Mouse (Mus musculus): ENCODE results near the gene Brd7.

DNA sequence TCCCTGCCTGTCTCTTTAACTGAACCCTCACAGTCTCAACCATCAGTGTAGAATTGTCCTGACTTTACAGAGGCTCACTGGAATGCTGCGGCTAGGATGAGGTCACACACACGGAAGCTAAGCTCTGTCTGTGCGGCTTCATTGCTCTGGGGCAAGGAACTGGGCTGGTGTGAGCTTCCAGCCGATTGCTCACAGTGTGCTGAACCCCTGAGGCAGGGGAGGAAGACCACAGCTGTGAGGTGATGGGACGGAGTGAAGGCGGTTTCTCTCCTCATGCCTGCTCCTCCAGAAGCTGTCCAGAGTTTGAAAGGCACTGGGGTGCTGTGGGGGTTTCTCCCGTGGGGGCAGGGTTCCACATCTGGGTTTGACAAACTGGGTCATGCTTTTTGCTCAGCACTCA, 77.3 kb downstream of the Brd7 start:
- TF ChIP-seq POLR2A (IDR thresholded peaks at IDR 0.05; ENCODE audit: low read depth, low read length), result no peak
- TF ChIP-seq CTCF (IDR thresholded peaks at IDR 0.05; ENCODE audit: extremely low read depth, insufficient read depth, insufficient read length, insufficient replicate concordance), result no peak

Measured in spleen, adult 2 months (tissue).